Mouse (Mus musculus) intestine, embryonic 15.5 days (tissue): ENCODE measurements around the gene U2af1. TPM values are rescaled to one million over a fixed set of nuclear protein-coding genes. Genes with fewer than 3 reads are reported as not detected.

ENCODE experiments used
- ATAC-seq: fragments of 200-750 bp; cut with Nextera tagmentation; 2 replicates; pipeline ENCODE4 v1.8.0; 2017; ENCODE audit warnings: moderate TSS enrichment, moderate library complexity
- H3K27ac ChIP-seq: fragments of 300-500 bp; sonication (generic); 2 replicates; pipeline ENCODE4 v1.5.1; 2015; ENCODE audit warnings: mild to moderate bottlenecking, inconsistent platforms
- H3K27me3 ChIP-seq: fragments of 300-500 bp; sonication (generic); replicated peaks from 2 replicates; pipeline ENCODE4 v1.6.1; 2015; ENCODE audit warnings: inconsistent platforms
- H3K36me3 ChIP-seq: fragments of 300-500 bp; sonication (generic); 2 replicates; pipeline ENCODE4 v1.6.1; 2015; ENCODE audit warnings: inconsistent platforms
- H3K4me1 ChIP-seq: fragments of 300-500 bp; sonication (generic); replicated peaks from 2 replicates; pipeline ENCODE4 v1.6.1; 2015; ENCODE audit warnings: inconsistent platforms
- H3K4me2 ChIP-seq: fragments of 300-500 bp; sonication (generic); replicated peaks from 2 replicates; pipeline ENCODE4 v1.6.1; 2015; ENCODE audit warnings: mild to moderate bottlenecking, inconsistent platforms
- H3K4me3 ChIP-seq: fragments of 300-500 bp; sonication (generic); replicated peaks from 2 replicates; pipeline ENCODE4 v1.5.1; 2015; ENCODE audit warnings: inconsistent platforms
- H3K9ac ChIP-seq: fragments of 300-500 bp; sonication (generic); 2 replicates; pipeline ENCODE4 v1.6.1; 2015; ENCODE audit warnings: inconsistent platforms
- H3K9me3 ChIP-seq: fragments of 300-500 bp; sonication (generic); 2 replicates; pipeline ENCODE4 v1.6.1; 2016; ENCODE audit warnings: inconsistent platforms
- WGBS: fragments of 180-500 bp; shearing (Covaris S2); methylation state at CpG from one replicate; pipeline ENCODE4 v1.1.7; 2015; 5-methylcytosine and 5-hydroxymethylcytosine counted together
- polyA plus RNA-seq: library from polyadenylated mRNA; unstranded; fragments of >200 nt; fragmentation: Nextera tagmentation; extraction: Ambion mirVana; gene quantifications from 2 replicates; pipeline ENCODE4 v1.2.1, GENCODE M21; 2015

The U2af1 gene
- polyA plus RNA-seq, 1 experiment from 2014 or later, result 278 TPM

- Histone ChIP-seq H3K27ac (peak overlapping the region; percentile 86), H3K4me1 (peaks cover 12% of the 10 kb centered on the region; the same call in 1 of the 2 replicates), H3K27me3 (no peaks in the 10 kb centered on the region), H3K9me3 (no peaks in the 10 kb centered on the region), H3K4me3 (no peak overlapping the region), H3K9ac (no peak overlapping the region), H3K36me3 (no peaks in the 10 kb centered on the region), H3K4me2 (peak overlapping the region; percentile 20)
- ATAC-seq, result peak; percentile 79
- 10% methylated on average over 17 of the region's 17 CpGs for WGBS
These were observed 27.0 kb upstream of the U2af1 start for GRCm38 (mm10) chr17:31685514-31686224.

GRCm38 (mm10) chr17:31680450-31680849 lies 21.8 kb upstream of the U2af1 start:
- Histone ChIP-seq H3K4me3 (no peak overlapping the region), H3K4me2 (no peak overlapping the region), H3K4me1 (no peaks in the 10 kb centered on the region), H3K27me3 (no peaks in the 10 kb centered on the region), H3K9me3 (no peaks in the 10 kb centered on the region), H3K9ac (no peak overlapping the region), H3K36me3 (no peaks in the 10 kb centered on the region), H3K27ac (no peak overlapping the region)
- ATAC-seq, result no peak
- 47% methylated on average over 2 of the region's 2 CpGs for WGBS

GRCm38 (mm10) chr17:31677507-31677906 lies 18.8 kb upstream of the U2af1 start, which contains the start of gene Cryaa:
Gene Cryaa (plus strand): TSS chr17:31677807.
- no peaks in the 10 kb centered on the region for H3K9me3 ChIP-seq
- ATAC-seq, result no peak
- no peaks in the 10 kb centered on the region for H3K27me3 ChIP-seq
- no peaks in the 10 kb centered on the region for H3K36me3 ChIP-seq
- H3K4me3 ChIP-seq, result no peak within 1 kb of the TSS
- no peak within 1 kb of the TSS for H3K4me2 ChIP-seq
- no peak within 1 kb of the TSS for H3K9ac ChIP-seq
- 74% methylated on average over 8 of the region's 8 CpGs for WGBS
- no peak within 1 kb of the TSS for H3K27ac ChIP-seq
- H3K4me1 ChIP-seq, result no peaks in the 10 kb centered on the region

- Histone ChIP-seq H3K4me2 (no peak overlapping the region), H3K36me3 (no peaks in the 10 kb centered on the region), H3K9ac (no peak overlapping the region), H3K4me3 (no peak overlapping the region), H3K4me1 (no peaks in the 10 kb centered on the region), H3K27me3 (no peaks in the 10 kb centered on the region), H3K9me3 (no peaks in the 10 kb centered on the region), H3K27ac (no peak overlapping the region)
- WGBS, result 45% methylated on average over 1 of the region's 1 CpGs
- ATAC-seq, result no peak
These were observed 15.7 kb upstream of the U2af1 start for GRCm38 (mm10) chr17:31674426-31674825.

- Histone ChIP-seq H3K9me3 (no peaks in the 10 kb centered on the region), H3K36me3 (no peaks in the 10 kb centered on the region), H3K9ac (no peak overlapping the region), H3K27ac (no peak overlapping the region), H3K4me2 (no peak overlapping the region), H3K4me3 (no peak overlapping the region), H3K27me3 (no peaks in the 10 kb centered on the region), H3K4me1 (no peaks in the 10 kb centered on the region)
- ATAC-seq, result no peak
- WGBS, result 87% methylated on average over 12 of the region's 12 CpGs
These were observed 13.6 kb upstream of the U2af1 start for GRCm38 (mm10) chr17:31672279-31672678.

- H3K9me3 ChIP-seq, result no peaks in the 10 kb centered on the region
- WGBS, result 73% methylated on average over 8 of the region's 8 CpGs
- H3K4me3 ChIP-seq, result no peak overlapping the region
- no peaks in the 10 kb centered on the region for H3K4me1 ChIP-seq
- H3K27ac ChIP-seq, result no peak overlapping the region
- no peaks in the 10 kb centered on the region for H3K27me3 ChIP-seq
- no peak overlapping the region for H3K9ac ChIP-seq
- ATAC-seq, result no peak
- no peaks in the 10 kb centered on the region for H3K36me3 ChIP-seq
- H3K4me2 ChIP-seq, result no peak overlapping the region
These were observed 13.0 kb upstream of the U2af1 start for GRCm38 (mm10) chr17:31671698-31672097.

- Histone ChIP-seq H3K9me3 (no peaks in the 10 kb centered on the region), H3K27me3 (no peaks in the 10 kb centered on the region), H3K36me3 (no peaks in the 10 kb centered on the region), H3K9ac (no peak overlapping the region), H3K4me2 (no peak overlapping the region), H3K4me1 (no peaks in the 10 kb centered on the region), H3K4me3 (no peak overlapping the region), H3K27ac (no peak overlapping the region)
- ATAC-seq, result no peak
- WGBS, result 57% methylated on average over 11 of the region's 11 CpGs
These were observed 11.5 kb upstream of the U2af1 start for GRCm38 (mm10) chr17:31670163-31670562.

GRCm38 (mm10) chr17:31668306-31668705 lies 9.6 kb upstream of the U2af1 start:
- no peak overlapping the region for H3K4me3 ChIP-seq
- ATAC-seq, result no peak
- H3K4me2 ChIP-seq, result no peak overlapping the region
- H3K9me3 ChIP-seq, result no peaks in the 10 kb centered on the region
- 0 out of 2 replicates have a peak, but pooled peaks cover 2% of the 10 kb centered on the region for H3K4me1 ChIP-seq
- no peak overlapping the region for H3K27ac ChIP-seq
- H3K36me3 ChIP-seq, result no peaks in the 10 kb centered on the region
- no peak overlapping the region for H3K9ac ChIP-seq
- 67% methylated on average over 8 of the region's 9 CpGs for WGBS
- no peaks in the 10 kb centered on the region for H3K27me3 ChIP-seq

- WGBS, result 7% methylated on average over 4 of the region's 4 CpGs
- H3K27ac ChIP-seq, result no peak overlapping the region
- H3K9ac ChIP-seq, result no peak overlapping the region
- H3K36me3 ChIP-seq, result no peaks in the 10 kb centered on the region
- no peak overlapping the region for H3K4me3 ChIP-seq
- H3K9me3 ChIP-seq, result no peaks in the 10 kb centered on the region
- H3K4me1 ChIP-seq, result 0 out of 2 replicates have a peak, but pooled peaks cover 2% of the 10 kb centered on the region
- no peak overlapping the region for H3K4me2 ChIP-seq
- peak; percentile 87 for ATAC-seq
- no peaks in the 10 kb centered on the region for H3K27me3 ChIP-seq
These were observed 6.1 kb upstream of the U2af1 start for GRCm38 (mm10) chr17:31664760-31665159.

GRCm38 (mm10) chr17:31662855-31663254 lies 4.2 kb upstream of the U2af1 start:
- no peak for ATAC-seq
- no peaks in the 10 kb centered on the region for H3K9me3 ChIP-seq
- H3K27ac ChIP-seq, result no peak overlapping the region
- H3K4me1 ChIP-seq, result peaks cover 6% of the 10 kb centered on the region; the same call in 1 of the 2 replicates
- H3K9ac ChIP-seq, result no peak overlapping the region
- no peaks in the 10 kb centered on the region for H3K36me3 ChIP-seq
- no peak overlapping the region for H3K4me2 ChIP-seq
- H3K27me3 ChIP-seq, result no peaks in the 10 kb centered on the region
- H3K4me3 ChIP-seq, result no peak overlapping the region

GRCm38 (mm10) chr17:31660661-31661250 lies 2.1 kb upstream of the U2af1 start:
- H3K9ac ChIP-seq, result no peak overlapping the region
- no peak for ATAC-seq
- no peaks in the 10 kb centered on the region for H3K27me3 ChIP-seq
- peaks cover 14% of the 10 kb centered on the region for H3K4me1 ChIP-seq
- peaks cover 5% of the 10 kb centered on the region for H3K36me3 ChIP-seq
- H3K4me2 ChIP-seq, result no peak overlapping the region
- no peaks in the 10 kb centered on the region for H3K9me3 ChIP-seq
- H3K27ac ChIP-seq, result no peak overlapping the region
- 80% methylated on average over 8 of the region's 8 CpGs for WGBS
- no peak overlapping the region for H3K4me3 ChIP-seq

- Histone ChIP-seq H3K27me3 (no peaks in the 10 kb centered on the region), H3K36me3 (peaks cover 21% of the 10 kb centered on the region), H3K4me3 (peak overlapping the region; percentile 94), H3K27ac (peak overlapping the region; percentile 83), H3K9me3 (no peaks in the 10 kb centered on the region), H3K4me2 (peak overlapping the region; percentile 69), H3K9ac (peak overlapping the region; percentile 97), H3K4me1 (peaks cover 21% of the 10 kb centered on the region)
- peak; percentile 1; the same call in 1 of the 2 replicates for ATAC-seq
- WGBS, result under 1% methylated on average over 27 of the region's 27 CpGs
These were observed 590 bp downstream of the U2af1 start for GRCm38 (mm10) chr17:31658136-31658467.
